Mouse (Mus musculus) inflammation-experienced regulatory T-cells, adult 6 months (primary cell): Measurements from ENCODE around the gene Gng2. TPM values are rescaled to one million over a fixed set of nuclear protein-coding genes. Genes with fewer than 3 reads are reported as not detected.

Experiments
- ATAC-seq: one replicate; pipeline ENCODE4 v1.8.0; 2017
- polyA plus RNA-seq, 3 experiments: library from polyadenylated mRNA; unstranded; fragments of 100-300 nt; shearing (Covaris generic); gene quantifications; one replicate each; pipeline ENCODE4 v1.2.1; 2017

Gng2 gene
- 100 to 1,000 TPM in 1 of 3 experiments, 10 to 100 TPM in 2; 56.4 to 107 (median 59.1) TPM for polyA plus RNA-seq

DNA sequence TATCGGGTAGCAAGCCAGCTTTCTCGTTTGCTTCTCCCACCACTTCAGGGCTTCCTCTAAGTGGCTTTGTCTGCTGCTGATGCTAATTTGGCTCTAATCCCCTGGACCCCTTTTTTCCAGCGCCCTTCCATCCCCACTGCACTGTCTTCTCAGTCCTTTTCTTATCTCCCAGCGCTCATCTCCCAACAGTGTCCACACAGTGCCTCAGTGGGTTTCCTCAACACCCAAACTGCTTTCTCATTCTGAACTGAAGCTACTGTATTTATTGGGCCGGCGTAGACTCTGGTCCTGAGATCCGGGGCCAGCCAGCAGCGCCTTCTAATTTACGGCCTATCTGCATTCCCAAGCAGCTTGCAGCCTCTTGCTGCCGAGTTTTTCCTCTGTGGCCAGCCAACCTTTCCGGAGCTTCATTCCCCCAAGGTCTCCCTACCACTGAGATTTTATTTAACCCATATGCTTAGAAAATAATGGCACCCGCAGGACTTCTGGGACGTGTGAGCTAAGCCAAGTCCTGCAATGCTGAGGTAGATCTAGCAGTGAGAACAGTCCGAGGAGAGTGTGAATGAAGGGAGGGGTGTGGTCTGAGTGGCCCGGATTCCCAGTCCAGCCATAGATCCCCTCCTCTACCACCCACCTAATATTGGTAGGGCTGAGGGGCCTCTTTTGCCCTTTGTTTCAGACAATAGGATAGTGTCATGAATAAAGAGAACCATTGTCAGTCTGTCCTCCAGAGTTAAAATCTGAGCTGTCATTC, at the start of gene Gng2:
Gene Gng2 (minus strand): TSS at position 357 of the 754 bp plus-strand sequence.
- no peak for ATAC-seq

DNA sequence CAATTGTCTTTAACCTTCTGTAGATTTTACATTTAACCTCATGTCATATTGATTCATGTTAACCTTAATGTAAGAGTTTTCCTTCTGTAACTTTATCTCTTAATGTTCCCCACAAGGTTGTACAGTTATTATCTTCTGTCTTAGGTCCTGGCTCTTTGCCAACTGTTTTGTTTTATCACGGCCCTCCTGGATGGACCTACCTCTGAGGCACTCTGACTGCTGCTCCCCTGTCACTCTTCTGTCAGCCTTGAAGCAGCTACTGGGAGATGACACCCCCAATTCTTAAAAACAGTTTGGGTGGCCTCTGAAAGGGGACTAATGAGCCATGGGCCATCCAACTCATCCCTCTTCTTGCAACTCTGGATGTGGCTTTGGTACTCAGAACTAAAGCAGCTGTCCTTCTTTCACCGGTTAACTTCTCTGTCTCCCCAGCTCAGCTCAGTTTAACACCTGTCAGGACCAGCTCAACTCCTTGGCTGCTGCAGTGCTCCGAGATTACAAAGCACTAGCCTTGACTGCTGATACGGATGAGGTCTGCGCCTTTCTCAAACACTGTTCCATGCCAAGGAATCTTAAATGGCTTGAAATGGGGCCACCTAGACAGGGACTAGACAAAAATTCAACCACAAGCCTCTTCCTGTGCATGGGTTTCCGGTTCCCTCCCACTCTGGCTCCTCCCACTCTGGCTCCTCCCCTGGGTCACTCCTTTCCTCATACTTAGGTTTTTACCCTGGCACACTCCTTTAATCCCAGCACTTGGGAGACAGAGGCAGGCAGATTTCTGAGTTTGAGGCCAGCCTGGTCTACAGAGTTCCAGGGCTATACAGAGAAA, 47.7 kb upstream of the Gng2 start:
- peak; percentile 100 for ATAC-seq

DNA sequence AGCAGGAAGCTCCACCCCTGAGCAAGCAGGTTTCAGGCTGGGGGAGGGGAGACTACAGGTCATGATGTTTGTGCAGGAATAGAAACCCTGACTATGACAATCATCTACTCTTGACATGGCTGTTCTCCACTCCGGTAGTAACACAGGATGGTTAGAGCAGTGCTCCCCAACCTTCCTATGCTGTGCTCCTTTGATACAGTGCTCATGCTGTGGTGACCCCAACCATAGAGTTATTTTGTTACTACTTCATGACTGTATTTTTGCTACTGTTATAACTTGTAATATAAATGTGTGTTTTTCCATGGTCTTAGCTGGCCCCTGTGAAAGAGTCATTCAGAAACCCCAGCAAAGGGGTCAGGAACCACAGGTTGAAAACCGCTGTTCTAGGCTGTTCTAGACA, 46.5 kb upstream of the Gng2 start:
- no peak for ATAC-seq

DNA sequence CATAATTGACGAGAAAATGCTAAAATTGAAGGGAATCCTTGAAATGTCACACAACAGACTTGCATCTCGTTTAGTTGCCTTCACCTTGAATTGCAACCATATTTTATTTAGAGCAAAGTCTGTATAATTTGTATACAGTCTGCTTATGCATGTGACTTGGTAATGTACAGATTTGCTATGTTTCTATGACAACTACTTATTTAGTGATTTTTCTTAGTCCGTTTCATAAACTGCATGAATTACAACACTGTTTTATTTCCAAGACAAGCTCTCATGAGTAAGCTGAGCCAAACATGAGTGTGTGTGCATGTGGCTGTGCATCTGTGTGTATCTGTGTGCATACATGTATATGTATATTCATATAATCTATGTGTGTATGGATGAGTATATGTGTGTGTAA, 42.1 kb upstream of the Gng2 start:
- ATAC-seq: no peak

DNA sequence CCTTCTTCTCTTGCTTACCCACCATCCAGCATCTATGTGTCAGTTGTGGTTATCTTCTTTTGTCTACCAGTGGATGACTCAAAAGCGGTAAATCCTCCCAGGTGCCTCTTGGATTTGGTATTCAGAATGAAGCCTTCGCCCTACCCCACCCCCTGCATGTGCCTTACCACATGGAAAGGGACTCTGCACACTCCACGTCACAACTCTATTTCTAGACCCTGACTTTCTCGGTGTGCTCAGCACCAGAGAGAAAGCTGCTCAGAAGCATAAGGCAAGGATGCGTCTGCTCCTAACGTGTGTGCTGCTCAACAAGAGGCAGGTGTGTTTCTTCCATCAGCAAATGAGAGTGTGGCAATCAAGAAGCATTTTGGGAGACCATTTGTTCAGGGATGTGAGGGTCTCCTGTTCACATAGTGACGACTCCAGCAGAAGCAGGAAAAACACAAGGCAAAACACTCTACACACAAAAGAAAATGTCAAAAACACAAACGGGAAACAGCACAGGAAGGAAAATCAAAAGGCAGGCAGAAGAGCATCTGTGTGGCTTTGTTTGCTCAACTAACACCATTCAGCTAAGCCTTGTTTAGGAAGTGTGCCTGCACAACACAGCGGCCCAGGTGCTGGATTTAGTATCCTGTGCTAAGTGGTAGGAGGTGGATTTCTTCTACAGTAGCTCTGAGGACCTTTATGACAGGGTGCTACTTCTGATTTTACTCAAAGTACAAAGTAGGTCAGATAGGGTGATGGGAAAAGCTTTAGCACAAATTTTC, 35.3 kb upstream of the Gng2 start:
- no peak for ATAC-seq

DNA sequence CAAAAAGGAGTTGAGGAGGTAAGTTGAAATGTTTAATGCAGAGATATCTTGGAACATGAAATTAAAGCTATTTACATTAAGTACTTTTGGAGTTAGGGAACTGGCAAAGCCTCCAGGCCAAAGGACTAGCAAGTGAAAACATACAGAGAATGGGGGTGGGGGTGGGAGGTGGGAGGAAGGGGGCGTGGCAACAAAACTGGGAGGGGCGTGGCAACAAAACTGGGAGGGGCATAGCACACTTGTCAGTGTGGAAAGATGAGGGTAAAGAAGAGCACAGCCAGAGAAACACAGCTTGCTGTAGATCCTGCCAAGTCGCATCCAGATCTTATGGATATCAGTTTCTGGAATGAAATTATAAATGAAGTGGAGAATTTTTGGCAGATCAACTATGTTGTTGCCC, 30.0 kb upstream of the Gng2 start:
- no peak for ATAC-seq

DNA sequence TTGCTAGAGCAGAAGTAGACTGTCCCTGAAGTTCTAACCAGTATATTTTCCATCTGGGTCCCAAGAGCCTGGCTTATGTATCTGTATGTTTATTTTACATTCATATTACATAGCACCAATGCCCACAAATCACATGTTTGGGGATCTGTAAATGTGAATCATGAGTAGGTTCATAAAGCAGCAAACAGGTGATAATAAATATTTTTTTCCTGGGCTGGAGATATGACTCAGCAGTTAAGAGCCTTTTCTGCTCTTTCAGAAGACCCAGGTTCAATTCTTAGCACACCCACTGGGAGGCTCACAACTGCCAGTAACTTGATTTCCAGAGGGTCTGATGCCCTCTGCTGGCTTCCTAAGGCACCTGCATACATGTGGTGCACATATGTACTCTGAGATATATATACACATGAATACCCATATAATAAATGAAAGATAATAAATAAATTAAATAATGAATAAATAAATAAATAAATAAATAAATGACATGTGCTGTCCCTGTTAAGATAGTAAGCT, 27.4 kb upstream of the Gng2 start:
- ATAC-seq: no peak

DNA sequence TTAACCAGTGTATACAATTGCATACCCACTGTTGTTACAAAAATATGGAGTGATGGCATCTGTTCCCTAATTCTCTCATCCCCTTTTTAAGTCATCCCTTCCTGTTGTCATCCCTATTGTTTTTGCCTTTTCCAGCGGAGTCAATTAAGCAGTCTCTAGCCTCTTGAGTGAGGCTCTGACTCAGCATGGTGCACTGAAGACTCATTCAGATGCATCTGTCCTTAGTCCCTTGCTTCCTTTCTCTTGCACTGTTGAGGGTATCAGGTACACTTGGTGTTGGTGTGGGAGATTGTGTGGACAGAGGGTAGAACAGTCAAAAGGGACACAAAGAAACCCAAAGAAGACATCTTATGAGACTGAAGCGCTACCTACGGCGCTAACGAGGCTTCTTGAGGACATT, 19.4 kb upstream of the Gng2 start:
- ATAC-seq: no peak

DNA sequence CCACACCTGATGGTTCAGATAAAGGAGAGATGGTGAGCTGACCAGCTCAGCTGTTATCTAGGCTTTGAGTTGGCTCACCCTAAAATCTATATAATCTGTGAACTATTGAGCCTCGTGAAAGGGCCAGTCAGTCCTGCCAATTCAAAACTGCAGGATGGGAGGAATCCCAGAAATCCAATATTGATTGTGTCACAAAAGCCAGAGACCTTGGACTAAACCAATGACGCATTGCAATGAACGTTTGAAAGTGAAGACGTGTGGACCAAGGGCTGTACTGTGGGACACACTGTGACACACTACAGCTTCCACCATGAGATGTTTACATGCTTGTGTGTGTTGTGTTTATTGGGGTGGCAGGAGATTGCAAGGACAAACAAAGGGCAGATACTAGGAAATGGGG, 18.5 kb upstream of the Gng2 start:
- ATAC-seq: no peak

DNA sequence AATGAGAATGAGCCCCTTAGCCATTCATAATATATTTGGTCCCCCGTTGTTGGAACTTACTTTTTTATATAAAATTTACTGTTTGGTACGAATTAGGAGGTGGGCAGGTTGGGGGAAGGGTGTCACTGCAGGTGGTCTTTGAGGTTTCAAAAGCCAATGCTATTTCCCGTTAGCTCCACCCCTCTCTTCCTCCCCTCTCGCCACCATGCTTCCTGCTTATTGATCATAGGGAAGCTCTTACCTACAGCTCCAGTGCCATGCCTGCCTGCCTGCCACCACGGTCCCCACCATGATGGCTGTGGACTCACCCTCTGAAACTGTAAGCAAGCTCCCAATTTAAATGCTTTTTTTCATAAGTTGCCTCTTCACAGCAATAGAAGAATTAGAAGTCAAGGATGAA, 16.6 kb upstream of the Gng2 start:
- ATAC-seq: peak; percentile 53

DNA sequence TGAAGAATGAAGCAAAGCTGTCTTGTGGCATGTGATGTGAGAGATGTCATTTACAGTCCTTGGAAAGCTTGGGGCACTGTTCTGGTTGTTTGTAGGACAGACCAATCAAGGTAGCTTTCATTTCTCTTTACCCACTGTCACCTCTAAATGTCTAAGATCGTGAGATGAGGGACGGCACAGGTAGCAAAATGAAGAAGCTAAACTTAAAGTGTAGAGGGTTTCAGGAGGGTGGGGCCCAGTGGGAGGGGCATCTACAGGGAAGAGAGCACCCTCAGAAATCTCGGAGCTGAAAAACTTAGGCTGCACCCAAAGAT, 16.1 kb upstream of the Gng2 start:
- ATAC-seq: peak; percentile 57

DNA sequence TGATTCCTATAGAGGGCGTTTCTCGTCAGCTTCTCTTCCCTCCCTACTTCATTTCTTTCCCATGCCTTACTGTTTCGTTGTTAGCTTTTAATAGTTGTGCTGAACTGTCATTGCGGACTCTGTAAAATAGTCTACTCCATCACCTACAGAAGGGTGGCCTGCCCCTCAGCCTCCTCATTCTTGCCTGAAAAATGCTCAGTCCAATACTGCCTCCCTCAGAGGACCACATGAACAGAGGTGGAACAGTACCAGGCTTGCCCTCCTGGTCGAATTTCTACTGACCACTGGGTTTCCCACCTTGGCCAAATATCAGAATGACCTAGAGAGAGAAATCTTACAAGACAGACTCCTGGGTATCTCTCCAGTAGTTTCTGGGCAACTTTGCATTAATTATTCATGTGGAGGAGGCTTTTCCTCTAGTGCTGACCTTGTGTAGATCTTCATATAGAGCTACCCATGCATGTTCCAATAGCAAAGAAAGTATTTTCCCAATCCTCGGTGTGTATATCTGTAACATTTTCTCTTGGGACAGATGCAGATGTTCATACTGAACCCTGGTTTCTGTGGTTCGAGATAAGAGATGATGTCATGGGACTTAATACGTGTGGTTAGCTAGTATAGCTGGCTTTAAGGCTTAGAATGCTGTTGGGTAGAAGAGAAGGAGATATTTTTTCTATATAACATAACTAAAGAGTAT, 15.6 kb upstream of the Gng2 start:
- peak; percentile 73 for ATAC-seq

DNA sequence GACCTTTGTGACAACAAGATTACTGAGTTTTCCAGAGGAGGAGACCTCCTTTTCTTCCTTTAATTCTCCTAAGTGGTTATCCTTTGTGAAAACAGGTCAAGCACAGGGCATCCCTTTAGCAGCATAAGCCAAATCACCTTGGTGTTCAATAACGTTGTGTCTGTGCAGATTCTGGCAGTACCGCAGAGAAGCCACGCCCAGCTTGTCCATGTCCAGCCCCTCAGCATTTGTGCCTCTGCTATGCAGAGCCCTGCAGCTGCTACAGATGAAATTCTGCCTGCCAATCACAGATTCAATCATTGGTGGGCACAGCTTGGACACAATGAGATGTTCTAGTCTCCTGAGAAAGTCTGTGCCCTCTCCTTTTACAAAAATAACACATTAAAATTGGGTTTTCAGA, 14.4 kb upstream of the Gng2 start:
- no peak for ATAC-seq

DNA sequence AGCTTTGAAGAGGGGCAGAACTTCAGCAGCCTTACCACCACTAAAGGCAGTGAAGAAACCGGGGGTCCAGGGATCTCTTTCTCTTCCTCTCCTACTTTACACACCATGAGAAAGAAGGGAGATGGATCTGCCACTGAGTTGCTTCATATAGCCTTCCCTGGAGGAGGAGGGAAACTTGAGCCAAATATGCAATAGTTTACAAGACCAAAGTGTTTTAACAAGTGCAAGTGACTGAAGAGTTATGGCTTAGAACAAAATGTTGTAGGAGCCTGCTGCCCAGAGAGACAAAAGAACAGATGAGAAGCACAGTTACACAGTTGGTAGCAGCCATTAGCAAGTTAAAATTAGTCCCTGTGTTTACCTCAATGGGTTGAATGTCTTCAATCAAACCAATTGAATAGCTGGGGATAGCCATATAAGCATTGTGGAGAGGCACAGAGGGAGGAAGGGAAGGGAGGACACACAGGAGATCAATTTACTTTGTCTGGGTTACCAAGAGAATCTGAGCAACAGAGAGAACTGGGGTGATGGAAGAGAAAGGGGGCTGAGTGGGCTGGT, 13.1 kb upstream of the Gng2 start:
- ATAC-seq: no peak

DNA sequence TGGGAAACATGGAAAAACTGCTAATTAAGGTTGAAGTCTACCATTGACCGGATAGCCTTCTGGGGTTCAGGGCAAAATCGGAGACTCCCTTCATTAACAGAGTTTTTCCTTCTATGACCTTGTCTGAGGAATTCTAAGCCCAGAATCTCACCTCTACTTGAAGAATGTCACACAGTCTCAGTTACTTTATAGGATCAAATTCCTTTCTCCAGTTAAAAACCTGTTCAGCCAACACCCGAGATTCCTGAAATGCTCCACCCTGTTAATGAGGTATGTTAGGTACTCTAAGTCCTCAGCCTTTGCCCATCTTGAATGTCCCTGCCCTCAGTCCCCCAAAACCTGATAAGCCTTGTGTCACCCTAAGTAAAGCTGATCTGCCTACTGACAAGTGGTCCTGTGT, 11.0 kb upstream of the Gng2 start:
- ATAC-seq: no peak

DNA sequence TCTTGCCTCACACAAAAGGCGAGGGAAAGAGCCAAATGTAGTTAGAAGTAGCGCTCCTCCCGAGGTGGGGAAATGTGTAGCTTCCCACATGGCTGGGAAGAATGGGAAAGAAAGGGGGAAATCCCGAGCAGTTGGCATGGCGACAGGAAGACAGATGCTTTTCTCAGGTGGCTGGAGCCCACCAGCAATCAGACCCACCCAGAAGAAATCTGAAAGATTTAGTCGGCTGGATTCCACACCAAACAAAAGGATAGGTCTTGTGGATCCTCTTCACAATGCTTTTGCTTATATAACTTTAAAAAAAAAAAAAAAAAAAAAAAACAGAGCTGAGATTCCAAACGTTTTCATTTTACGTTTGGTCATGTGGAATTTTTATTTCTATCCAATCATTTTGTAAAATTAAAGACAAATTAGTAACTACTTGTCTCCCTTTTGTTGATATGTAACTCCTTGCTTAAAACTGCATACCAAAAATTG, 10.0 kb upstream of the Gng2 start:
- ATAC-seq: no peak

DNA sequence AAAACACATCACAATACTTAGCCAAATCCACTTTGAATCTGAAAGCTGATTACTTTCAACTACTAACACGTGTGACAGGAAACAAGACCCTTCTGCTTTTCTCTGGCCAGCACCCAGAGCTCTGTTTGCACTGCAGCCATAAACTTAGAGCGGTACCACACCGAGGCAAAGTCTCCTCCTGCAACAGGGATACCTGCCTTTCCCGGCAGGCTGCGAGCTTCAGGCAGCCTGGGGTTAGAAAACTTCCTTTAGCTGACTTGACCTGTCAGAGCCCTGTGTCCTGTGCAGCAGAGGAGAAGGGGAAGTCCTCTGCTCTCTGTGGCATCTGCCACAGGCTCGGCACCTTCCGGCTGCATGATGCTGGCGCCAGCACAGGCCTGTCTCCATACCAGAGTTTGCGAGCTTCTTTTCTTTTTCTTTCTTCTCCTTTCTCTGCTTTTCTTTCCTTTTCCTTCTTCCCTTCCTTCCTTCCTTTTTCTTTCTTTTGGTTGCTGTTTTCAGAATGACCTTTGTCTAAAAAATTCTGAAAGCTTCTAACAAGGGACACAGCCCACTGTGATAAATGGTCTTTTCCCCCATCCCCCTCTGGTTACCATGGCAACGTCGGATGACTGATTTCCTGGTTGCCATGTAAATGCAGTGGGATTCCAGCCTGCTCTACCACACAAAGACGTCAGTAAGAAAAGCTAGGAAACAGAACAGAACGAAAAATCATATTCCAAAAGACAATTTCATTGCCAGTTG, 9.4 kb upstream of the Gng2 start:
- peak; percentile 79 for ATAC-seq

DNA sequence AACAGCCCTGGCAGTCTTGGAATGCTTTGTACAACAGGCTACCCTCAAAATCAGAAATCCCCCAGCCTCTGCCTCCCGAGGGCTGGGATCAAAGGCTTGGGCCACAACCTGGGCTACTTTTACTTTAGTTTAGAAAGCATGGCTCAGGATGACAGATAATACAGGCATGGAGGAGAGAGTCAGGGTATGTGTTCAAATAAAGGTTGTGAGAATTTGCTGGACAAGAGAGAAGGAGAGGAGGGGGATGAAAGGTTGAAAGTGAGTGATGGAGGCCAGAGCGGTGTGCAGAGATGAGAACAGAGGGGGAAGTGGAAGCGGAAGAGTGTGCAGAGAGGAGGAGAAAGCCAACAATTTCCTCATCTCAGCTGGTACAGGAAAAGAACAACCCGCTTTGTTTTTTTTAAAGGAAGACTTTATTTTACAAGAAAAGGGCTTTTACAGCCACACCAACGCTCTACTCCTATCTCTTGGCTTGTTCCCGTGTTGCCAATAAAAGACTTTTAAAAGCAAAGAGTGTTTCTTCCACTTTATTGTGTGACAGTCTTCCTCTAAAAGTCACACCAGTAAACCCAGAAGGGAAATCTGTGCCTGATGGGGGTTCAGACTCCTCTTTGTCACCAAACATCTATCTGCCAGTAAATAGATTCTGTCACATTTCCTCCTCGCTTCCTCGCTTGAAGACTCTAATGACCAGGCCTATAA, 8.6 kb upstream of the Gng2 start:
- peak; percentile 30 for ATAC-seq

DNA sequence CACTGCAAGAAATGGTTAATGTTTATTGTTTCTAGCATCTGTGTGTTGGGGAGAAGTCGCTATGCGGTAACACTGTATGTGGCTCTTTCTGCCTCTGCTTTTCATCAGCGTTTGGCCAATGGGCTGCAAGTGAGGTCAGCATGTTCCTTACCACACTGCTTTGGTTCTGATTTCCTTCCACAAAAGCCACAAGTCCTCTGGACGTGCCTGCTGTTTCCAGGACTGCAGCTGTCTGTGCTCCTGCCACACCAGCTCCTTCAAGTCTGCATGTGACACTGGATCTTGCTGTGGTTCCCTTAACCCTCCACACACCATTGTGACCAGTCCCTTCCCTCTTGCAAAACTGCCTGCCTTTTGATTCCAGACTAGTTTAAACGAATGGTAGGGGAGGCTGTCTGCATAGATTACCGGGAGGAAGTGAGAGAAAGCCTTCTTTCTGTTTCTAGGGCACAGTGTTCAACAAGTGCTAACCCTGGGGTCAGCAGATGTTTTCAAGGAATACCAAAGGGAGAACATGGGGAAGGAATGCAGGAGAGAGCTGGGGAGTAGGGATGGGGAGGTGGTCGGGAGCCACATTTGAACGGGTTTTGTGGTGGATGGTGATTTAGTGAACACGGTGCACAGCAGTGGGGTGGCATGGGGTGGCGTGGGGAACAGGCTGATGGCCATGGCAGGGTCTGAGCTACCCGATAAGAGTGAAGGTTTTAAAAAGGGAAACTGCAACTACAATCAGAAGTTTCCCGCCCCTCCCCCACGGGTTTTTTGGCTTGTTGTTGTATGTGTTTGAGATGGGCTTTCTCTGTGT, 7.9 kb upstream of the Gng2 start:
- ATAC-seq: peak; percentile 58
